Mouse (Mus musculus) ovary, postnatal 36 days (tissue): ENCODE data around the gene Mdm2.
"Not testable (repeated sequence)": the region's sequence is repeated elsewhere in the genome, so short reads cannot be mapped to it uniquely, and the experiment has no call there.

Experiments used
- DNase-seq: peaks from one replicate; pipeline ENCODE4 v3.0.0; 2022; ENCODE audit warnings: low spot score, mixed read lengths

Gene Mdm2

DNA sequence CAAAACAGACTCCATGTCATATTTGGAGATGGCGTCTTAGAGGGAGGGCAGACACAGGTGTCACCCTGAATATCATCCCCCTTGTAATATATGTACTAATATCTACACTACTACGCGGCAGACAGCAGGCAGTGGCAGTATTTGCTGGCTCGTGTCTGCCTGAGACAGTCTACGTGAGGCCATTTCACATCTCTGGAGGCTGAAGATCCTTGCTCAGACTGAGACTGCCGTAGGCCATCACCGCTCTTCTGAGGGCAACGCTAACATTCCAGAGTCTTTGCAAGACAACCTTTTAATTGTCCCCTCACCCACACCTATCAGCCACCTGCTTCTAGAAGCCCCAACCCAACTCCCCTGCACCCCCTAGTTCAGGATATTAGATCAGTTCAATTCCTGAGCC is 2.9 kb upstream of the Mdm2 start:
- no peak for DNase-seq

DNA sequence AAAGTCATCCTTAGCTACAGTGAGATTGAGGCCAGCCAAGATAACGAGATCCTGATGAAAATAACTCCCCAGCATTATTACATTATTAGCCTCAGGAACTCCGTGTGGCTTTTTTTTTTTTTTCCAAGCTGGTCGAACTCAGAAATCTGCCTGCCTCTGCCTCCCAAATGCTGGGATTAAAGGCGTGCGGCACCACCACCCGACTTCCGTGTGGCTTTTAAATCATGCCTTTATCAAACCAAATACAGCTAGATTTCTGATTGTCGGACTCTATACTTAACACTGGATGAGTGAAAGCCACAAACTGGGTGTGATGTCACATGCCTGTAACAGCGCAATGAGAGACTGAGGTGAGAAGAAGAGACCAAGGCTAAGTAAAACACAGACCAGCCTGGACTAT is 2.3 kb upstream of the Mdm2 start:
- DNase-seq: no peak

- DNase-seq: no peak
Observed at GRCm38 (mm10) chr10:117712191-117712754, 1.7 kb upstream of the Mdm2 start.

DNA sequence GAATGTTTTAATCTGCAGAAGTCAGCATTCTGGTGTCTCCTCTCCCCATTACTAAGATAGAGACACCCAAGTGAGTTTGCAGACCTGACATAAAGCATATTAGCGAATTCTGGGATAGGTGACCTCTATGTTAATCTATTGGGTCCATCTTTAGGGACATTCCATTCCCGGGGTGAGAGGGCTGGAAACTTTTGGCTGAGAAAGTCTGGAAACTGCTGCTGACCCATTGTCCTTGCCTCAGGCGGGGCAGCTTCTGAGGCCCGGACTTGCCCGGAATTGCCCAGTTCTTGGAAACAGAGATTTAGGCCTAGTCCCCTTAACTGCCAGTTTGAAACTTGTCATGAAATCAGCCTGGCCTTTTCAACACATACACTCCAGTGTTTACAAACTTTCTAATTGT is 850 bp upstream of the Mdm2 start:
- no peak for DNase-seq

DNA sequence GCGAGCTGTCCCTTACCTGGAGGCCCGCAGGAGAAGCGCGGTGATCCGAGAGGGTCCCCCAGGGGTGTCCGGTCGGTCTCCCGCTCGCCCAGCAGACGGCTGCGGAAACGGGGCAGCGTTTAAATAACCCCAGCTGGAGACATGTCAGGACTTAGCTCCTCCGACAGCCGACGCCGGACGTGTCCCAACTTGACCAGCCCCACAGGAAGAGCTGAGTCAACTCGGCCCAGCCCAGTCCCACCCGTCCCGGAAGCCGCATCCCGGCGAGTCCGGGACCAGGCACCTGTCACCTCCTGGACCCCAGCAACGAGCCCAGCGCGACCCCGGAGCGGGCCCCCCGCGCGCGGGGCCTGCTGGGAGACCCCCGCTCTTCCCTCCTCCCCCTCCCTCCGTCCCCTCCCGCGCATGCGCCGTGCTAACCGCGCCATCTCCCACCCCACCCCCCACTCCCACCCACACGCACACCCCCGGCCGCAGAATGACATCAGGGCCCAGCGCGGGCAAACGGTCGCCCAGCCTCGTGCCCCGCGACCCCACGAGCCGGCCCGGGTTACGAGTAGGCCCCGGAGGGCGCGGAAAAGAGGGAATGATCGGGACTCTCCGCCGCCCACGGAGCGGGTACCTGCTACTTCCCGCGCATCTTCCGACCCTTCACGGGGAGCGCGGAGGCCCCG is 491 bp downstream of the Mdm2 start:
- peak; percentile 75 for DNase-seq

GRCm38 (mm10) chr10:117709326-117709830 is 1.2 kb downstream of the Mdm2 start:
- DNase-seq: no peak

- DNase-seq: no peak
Observed at GRCm38 (mm10) chr10:117708856-117709255, 1.7 kb downstream of the Mdm2 start.

DNA sequence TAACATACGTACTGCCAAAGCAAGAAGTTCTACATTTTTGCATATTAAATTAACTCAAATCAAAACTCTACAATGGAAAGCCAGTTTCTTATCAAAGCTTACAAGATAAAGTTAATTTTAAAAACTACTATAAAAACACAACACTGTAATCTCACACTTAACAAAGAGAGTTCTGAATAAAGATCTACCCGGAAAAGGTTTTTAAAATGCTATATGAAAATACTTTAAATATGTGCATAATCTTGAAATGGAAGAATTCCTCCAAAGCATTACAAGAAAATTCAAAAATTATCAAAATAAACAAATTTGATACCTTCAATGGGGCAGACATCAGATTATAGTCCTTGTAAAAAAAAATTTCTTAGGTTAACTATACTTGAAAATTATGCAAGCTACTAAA is 2.2 kb downstream of the Mdm2 start:
- DNase-seq: no peak

- DNase-seq: no peak
Observed at GRCm38 (mm10) chr10:117707114-117707838, 3.3 kb downstream of the Mdm2 start.

GRCm38 (mm10) chr10:117706440-117706839 is 4.1 kb downstream of the Mdm2 start:
- no peak for DNase-seq

- DNase-seq: no peak
Observed at GRCm38 (mm10) chr10:117705806-117706205, 4.8 kb downstream of the Mdm2 start.

- no peak for DNase-seq
Observed at GRCm38 (mm10) chr10:117704964-117705335, 5.6 kb downstream of the Mdm2 start.

- not testable (repeated sequence) for DNase-seq
Observed at GRCm38 (mm10) chr10:117704314-117704963, 6.1 kb downstream of the Mdm2 start.

DNA sequence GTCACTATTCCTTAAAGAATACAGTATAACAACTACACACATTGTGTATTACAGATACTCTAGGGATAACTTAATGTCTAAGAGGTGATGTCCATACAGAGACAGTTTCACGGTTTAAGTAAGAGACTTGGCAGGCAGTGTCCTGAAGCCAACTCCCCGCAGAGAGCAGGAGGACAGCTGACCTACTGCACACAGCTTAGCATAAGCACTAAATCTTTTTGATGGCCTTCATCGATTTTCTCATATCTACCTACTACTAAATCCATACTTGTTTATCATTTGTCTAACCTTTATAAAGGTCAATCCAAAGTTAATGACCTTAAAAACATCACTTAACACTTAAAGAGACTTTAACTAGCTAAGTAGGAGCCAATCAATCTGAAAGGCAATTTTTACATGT is 7.1 kb downstream of the Mdm2 start:
- DNase-seq: no peak

DNA sequence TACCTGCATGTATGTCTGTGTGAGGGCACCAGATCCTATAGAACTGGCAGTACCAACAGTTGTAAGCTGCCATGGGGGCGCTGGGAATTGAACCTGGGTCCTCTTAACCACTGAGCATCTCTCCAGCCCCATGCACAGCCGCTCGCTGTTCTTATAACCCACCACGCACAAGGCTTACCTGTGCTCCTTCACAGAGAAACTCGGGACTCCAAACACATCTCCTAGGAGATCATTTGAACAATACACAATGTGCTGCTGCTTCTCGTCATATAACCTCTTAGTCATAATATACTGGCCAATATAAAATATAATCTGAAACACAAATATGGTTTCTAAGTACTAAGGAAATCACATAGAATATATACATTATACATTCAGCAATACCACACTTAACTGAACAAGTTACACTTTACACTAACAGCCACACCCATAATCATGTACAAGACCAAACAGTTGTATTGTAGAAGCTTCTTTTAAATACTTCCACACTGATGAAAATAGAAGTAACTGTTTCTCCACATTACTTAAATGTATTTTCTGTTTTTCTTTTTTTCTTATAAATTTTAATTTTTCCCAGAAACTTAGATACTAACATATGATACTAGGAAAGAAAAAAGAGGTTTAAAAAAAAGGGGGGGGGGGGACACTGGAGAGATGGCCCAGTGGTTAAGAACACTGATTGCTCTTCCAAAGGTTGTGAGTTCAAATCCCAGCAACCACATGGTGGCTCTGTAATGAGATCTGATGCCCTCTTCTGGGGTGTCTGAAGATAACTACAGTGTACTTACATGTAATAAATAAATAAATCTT is 8.3 kb downstream of the Mdm2 start:
- DNase-seq: no peak

- DNase-seq: no peak
Observed at GRCm38 (mm10) chr10:117701034-117701829, 9.3 kb downstream of the Mdm2 start.

GRCm38 (mm10) chr10:117700450-117700849 is 10.1 kb downstream of the Mdm2 start:
- no peak for DNase-seq

- DNase-seq: no peak
Observed at GRCm38 (mm10) chr10:117699914-117700313, 10.6 kb downstream of the Mdm2 start.

DNA sequence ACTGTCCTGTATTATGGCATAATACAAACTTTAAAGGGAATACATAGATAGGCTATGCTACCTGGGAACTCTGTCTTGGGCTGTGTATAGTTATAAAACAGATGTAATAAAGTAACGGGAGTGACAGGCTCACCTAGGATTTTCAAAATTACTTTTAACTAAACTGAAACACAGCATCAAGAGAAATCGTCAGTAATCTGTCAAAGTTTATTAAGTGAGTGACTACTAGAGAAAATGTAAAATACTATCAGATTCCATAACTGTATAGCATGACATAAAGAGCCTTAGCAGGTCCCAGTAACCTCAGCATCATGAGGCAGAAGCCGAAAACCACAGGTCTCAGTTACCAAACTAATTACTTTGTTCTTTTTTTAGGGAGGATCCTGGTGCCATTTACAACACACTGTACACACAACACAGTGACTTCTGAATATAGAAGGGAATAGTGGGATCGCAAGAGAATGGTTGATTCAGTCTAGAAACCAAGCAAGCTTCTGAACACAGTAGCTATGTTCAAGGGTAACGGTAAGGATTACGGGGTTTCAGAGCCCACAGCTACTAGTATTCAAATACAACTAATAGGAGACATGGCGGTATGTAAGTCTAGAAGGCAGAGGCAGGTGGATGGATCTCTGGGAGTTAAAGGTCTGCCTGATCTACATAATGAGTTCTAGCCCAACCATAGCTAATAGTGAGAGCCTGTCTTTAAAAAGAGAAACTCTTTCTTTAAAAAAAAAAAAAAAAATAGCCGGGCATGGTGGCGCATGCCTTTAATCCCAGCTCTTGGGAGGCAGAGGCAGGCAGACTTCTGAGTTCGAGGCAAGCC is 12.0 kb downstream of the Mdm2 start:
- no peak for DNase-seq

- DNase-seq: no peak
Observed at GRCm38 (mm10) chr10:117697561-117698115, 12.9 kb downstream of the Mdm2 start.
